Mouse (Mus musculus) splenic B cell, adult 2 months (primary cell): ENCODE data around the gene Scai.
"Not testable (repeated sequence)": the region's sequence is repeated elsewhere in the genome, so short reads cannot be mapped to it uniquely, and the experiment has no call there.

Experiments used
- DNase-seq: peaks from one replicate; pipeline ENCODE4 v3.0.0-alpha.2; 2011; ENCODE audit warnings: low read depth, low spot score
- H3K27me3 ChIP-seq: 2 replicates; pipeline ENCODE4 v1.6.1; 2012; ENCODE audit warnings: mild to moderate bottlenecking, low read length, moderate library complexity, mixed read lengths; ENCODE audit not compliant: control insufficient read depth, poor library complexity, insufficient read depth, severe bottlenecking
- H3K36me3 ChIP-seq: 2 replicates; pipeline ENCODE4 v1.6.1; 2012; ENCODE audit warnings: mild to moderate bottlenecking, low read length, moderate library complexity, mixed read lengths; ENCODE audit not compliant: control insufficient read depth, poor library complexity, insufficient read depth, severe bottlenecking

Gene Scai

DNA sequence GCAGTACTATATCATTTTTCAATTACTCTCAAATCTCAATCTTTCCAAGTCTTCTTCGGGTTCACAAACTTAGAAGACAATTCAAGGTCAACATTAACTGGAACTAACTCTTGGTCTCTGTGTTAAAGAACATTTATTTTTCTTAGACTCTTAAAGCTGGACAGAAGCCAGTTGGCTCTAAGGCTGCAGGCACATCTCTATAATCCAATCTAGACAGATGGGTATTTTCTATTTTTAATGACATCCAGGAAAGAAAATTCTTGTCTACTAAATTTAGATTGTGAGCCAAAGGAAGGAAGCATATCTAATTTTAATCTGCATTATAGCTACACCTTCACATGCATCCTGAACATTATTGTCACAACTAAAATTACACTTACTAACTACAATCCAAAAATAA lies 32.6 kb downstream of the Scai start:
- no peak for DNase-seq
- Histone ChIP-seq H3K27me3 (no peaks in the 10 kb centered on the region), H3K36me3 (no peaks in the 10 kb centered on the region)

DNA sequence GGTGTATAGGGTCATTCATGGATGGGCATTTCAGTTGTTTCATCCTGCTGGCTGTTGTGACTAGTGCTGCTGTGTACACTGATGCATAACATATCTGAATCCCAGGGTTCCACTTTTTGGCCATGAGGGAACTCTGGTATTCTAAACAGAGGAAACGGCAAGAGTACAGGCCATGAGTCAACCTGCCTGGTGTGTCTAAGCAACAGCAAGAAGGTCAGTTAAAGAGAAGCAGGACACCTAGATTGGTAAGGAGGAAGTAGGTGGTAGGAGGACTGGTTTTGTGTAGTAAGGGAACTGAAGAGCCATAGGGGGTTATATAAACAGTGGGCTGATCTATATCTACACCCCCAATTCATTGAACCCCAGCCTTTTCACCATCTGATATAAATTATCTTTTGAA lies 33.7 kb downstream of the Scai start:
- DNase-seq: peak; percentile 16
- Histone ChIP-seq H3K27me3 (no peaks in the 10 kb centered on the region), H3K36me3 (no peaks in the 10 kb centered on the region)

DNA sequence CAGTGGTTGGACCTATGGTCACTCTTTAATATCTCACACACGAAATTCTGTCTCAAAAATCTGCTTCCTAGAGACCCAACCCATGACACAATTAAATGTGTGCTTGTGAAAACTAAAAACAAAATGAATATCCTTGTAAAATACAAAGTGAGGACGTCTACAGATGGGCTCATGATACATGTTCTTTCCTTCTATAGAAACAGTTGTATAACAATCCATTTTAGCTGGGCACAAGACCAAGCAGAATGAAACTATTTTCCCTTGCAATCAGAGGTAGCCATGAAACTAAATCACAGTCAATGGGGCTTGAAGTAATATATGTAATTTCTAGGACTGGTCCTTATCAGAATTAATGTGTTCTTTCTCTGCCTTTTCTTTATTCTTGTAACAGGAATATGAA lies 39.6 kb downstream of the Scai start:
- DNase-seq: no peak
- Histone ChIP-seq H3K27me3 (no peaks in the 10 kb centered on the region), H3K36me3 (no peaks in the 10 kb centered on the region)

DNA sequence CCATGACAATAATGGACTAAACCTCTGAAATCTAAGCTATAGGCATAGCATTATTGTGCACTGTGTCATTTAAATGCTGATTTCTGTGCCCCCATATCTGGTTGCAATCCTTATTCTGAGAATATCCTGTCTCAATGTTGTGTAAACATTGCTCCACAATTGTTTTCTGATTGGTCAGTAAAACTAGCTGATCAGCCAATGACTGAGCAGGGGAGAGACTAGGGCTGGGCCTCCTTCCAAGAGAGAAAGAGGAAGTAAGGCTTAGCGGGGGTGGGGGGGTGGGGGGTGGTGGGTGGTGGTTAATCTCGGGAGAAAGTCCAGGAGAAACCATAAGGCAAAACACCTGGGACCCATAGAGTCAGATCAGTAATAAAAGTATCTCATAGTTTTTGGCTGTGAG lies 42.5 kb downstream of the Scai start:
- peak; percentile 11 for DNase-seq
- Histone ChIP-seq H3K27me3 (no peaks in the 10 kb centered on the region), H3K36me3 (no peaks in the 10 kb centered on the region)

GRCm38 (mm10) chr2:39146469-39146868 lies 44.1 kb downstream of the Scai start:
- no peaks in the 10 kb centered on the region for H3K27me3 ChIP-seq
- no peaks in the 10 kb centered on the region for H3K36me3 ChIP-seq
- no peak for DNase-seq

DNA sequence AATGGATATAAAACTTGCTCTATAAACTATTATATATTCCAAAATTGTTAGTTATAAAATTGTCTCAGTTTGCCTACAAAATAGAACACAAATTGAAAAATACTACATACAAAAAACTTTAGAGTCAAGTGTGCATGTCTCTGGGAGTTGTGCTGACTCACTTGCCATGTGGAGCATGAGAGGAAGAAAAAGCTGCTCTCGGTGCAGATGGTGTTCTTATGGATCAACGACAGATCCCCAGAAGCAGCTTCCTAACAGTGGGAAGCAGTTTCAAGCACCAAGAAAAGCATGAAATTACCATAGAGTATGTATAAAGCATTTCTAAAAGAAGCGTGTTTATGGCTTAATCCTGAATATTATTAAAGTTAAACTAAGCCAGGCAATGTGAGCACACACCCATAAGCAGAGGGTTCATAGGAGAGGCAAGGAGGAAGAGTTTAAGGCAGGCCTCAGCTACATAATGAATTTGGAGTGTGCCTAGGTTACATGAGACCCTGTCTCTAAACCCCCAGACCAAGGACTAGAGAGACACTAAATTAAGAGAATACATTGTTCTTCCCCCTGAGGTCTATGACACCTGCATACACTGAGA lies 48.1 kb downstream of the Scai start:
- no peaks in the 10 kb centered on the region for H3K27me3 ChIP-seq
- no peak for DNase-seq
- H3K36me3 ChIP-seq: no peaks in the 10 kb centered on the region

- no peak for DNase-seq
- Histone ChIP-seq H3K36me3 (no peaks in the 10 kb centered on the region), H3K27me3 (no peaks in the 10 kb centered on the region)
Measured at GRCm38 (mm10) chr2:39140586-39141455, 49.7 kb downstream of the Scai start.

DNA sequence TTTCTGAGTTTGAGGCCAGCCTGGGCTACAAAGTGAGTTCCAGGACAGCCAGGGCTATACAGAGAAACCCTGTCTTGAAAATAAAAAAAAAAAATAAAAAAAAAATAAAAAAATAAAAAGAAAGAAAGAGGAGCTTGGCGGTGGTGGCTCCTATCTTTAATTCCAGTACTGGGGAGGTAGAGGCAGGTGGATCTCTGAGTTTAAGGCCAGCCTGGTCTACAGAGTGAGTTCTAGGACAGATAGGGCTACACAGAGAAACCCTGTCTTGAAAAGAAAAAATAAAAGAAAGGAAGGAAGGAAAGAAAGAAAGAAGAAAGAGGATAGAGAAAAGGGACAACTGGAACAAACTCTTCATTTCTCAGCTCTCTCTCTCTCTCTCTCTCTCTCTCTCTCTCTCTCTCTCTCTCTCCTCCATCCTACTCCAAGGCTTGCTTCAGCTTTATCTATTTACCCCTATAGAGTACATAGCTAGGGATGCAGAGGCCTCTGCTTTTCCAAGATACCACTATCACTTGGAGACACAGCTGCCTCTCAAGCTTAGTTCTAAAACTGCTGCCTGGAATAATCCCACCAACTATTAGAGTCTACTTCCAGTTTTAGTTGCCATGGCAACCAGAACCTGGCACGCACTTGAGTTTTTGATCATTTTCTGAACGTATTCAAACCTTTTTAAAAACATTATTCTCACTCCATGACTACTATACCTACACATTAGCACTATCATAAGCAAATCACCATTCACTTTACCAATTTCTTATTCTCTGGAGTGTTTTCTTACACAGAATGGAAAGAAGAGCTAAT lies 60.8 kb downstream of the Scai start:
- DNase-seq: no peak
- H3K27me3 ChIP-seq: no peaks in the 10 kb centered on the region
- H3K36me3 ChIP-seq: no peaks in the 10 kb centered on the region

DNA sequence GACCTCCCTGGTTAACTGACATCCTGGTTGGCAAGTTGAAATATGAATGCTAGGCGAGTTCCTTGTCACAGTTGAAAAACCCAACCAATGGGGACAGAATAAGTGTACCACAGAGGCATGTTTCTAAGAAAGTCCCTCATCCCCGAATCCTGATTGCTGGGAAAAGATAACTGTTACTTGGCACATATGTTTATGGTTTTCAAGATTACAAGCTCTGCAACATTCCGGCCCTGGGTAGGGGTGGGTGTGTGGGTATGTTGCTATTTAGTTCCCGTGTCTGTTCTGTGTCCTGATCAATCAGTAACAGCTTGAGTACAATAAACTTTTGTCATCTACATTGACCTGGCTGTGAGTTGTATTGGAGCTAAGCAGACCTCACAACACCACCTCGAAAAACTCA lies 66.4 kb downstream of the Scai start:
- no peak for DNase-seq
- Histone ChIP-seq H3K27me3 (no peaks in the 10 kb centered on the region), H3K36me3 (peaks cover 10% of the 10 kb centered on the region)

DNA sequence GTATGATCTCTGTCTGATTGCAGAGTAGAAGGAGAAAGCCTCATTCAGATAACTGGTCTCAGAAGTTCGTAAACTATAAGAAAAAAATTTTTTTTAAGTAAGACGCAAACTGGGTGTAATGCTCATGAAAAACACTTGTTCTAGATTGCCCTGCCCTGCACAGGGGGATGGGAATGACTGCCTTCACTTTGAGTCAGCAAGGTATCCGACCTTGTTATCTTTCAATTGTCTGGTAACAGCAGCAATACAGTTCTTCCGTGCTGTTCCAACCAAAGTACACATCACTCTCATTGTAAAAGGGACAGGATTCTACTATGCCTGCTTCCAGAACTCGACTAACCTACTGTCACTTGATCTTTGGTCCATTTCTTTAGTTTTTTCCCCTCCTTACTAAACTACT lies 69.4 kb downstream of the Scai start:
- peaks cover 15% of the 10 kb centered on the region for H3K36me3 ChIP-seq
- H3K27me3 ChIP-seq: no peaks in the 10 kb centered on the region
- no peak for DNase-seq

- no peaks in the 10 kb centered on the region for H3K27me3 ChIP-seq
- DNase-seq: no peak
- H3K36me3 ChIP-seq: peaks cover 9% of the 10 kb centered on the region
Measured at GRCm38 (mm10) chr2:39116583-39116982, 74.0 kb downstream of the Scai start.

- DNase-seq: no peak
- no peaks in the 10 kb centered on the region for H3K27me3 ChIP-seq
- H3K36me3 ChIP-seq: peaks cover 7% of the 10 kb centered on the region
Measured at GRCm38 (mm10) chr2:39114093-39114492, 76.4 kb downstream of the Scai start.

DNA sequence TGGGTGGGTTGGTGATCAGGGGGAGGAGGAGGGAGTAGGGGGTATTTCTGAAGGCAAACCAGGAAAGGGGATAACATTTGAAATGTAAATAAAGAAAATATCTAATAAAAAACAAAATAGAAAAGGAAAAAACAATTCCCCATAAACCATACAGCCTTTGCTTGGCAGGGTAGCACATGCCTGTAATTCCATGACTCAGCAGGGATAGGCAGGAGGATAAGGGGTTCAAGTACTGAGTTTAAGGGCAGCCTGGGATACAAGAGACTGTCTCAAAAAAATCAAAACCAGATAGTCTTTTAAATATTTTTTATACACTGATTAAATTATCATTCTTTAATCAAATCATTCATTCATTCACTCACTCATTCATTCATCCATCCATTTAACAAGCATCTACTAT lies 80.0 kb downstream of the Scai start:
- no peaks in the 10 kb centered on the region for H3K27me3 ChIP-seq
- no peaks in the 10 kb centered on the region; the same call in 1 of the 2 replicates for H3K36me3 ChIP-seq
- DNase-seq: no peak

DNA sequence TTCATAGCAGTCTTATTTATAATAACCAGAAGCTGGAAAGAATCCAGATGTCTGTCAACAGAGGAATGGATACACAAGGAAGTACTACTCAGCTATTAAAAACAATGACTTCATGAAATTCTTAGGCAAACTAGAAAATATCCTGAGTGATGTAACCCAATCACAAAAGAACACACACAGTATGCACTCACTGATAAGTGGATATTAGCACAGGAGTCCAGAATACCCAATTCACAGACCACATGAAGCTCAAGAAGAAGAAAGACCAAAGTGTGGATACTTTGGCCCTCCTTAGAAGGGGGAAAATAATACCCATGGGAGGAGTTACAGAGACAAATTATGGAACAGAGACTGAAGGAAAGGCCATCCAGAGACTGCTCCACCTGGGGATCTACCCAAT lies 80.8 kb downstream of the Scai start:
- not testable (repeated sequence) for DNase-seq, H3K27me3 ChIP-seq, H3K36me3 ChIP-seq

GRCm38 (mm10) chr2:39099951-39100350 lies 90.6 kb downstream of the Scai start:
- not testable (repeated sequence) for H3K36me3 ChIP-seq, H3K27me3 ChIP-seq
- DNase-seq: peak; percentile 6
